Mouse (Mus musculus): Measurements from ENCODE around the gene Kctd19. TPM values are rescaled to one million over a fixed set of nuclear protein-coding genes. Genes with fewer than 3 reads are reported as not detected.

The Kctd19 gene
- polyA plus RNA-seq, 1 experiment: not detected

DNA sequence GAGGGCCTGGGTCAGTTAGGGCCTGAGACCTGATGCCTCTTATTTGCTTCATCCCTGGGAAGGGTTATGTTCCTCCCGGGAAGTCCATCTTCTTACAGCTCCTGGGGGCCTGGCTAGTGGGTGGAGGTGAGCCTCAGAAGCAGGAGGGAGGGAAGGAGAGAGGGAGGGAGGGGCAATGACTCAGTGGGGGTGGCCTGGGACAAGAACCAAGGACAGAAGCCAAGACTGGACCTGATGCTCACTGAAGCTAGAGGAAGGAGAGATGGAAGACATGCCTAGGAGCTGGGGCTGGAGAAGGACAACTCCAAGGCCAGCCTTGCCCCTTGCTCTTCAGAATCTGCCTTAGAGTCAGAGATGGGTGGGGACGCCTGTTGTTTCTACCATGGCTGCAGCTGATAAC is 40.3 kb downstream of the Kctd19 start, which contains the start of gene Plekhg4:
TSS of gene Plekhg4 (plus strand) at position 243 of the 400 bp plus-strand sequence.
- Histone ChIP-seq H3K9me3 (peaks cover 14% of the 10 kb centered on the region), H3K36me3 (replicated peaks; ENCODE audit: low read length) (peaks cover 2% of the 10 kb centered on the region), H3K4me3 (replicated peaks) (no peak within 1 kb of the TSS), H3K4me1 (peaks cover 16% of the 10 kb centered on the region), H3K27me3 (replicated peaks) (peaks cover 92% of the 10 kb centered on the region)
- TF ChIP-seq GATA1 (IDR thresholded peaks at IDR 0.05; ENCODE audit: borderline replicate concordance, low read length) (no peak), FLI1 (IDR thresholded peaks at IDR 0.05; ENCODE audit: low read length) (no peak)

- Histone ChIP-seq H3K4me1 (peaks cover 16% of the 10 kb centered on the region), H3K36me3 (replicated peaks; ENCODE audit: low read length) (peaks cover 2% of the 10 kb centered on the region)
- no peak for TF ChIP-seq FLI1 (IDR thresholded peaks at IDR 0.05; ENCODE audit: low read length)
- no peak for TF ChIP-seq GATA1 (IDR thresholded peaks at IDR 0.05; ENCODE audit: borderline replicate concordance, low read length)
Measured at GRCm38 (mm10) chr8:105372473-105372872, 40.8 kb downstream of the Kctd19 start.

DNA sequence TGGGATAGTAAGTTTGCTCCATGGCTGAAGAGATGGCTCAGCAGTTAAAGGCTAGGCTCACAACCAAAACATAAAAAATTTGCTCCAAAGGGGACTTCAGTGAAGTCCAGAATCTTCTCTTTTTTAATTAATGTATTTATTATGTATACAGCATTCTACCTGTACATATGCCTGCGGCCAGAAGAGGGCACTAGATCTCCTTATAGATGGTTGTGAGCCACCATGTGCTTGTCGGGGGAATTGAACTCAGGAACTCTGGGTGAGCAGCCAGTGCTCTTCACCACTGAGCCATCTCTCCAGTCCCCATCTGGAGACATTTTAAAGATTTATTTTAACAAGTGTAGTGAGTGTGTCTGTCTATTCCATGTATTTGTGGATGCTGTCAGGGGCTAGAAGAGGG is 46.2 kb downstream of the Kctd19 start:
- no peak for TF ChIP-seq GATA1 (IDR thresholded peaks at IDR 0.05; ENCODE audit: borderline replicate concordance, low read length)
- TF ChIP-seq FLI1 (IDR thresholded peaks at IDR 0.05; ENCODE audit: low read length): no peak
- Histone ChIP-seq H3K9me3 (no peaks in the 10 kb centered on the region; the same call in 1 of the 2 replicates), H3K27me3 (replicated peaks) (peaks cover 47% of the 10 kb centered on the region)

More at GRCm38 (mm10) chr8:105372473-105372872, 40.8 kb downstream of the Kctd19 start:
- Histone ChIP-seq H3K4me3 (replicated peaks) (no peak overlapping the region), H3K9me3 (peaks cover 14% of the 10 kb centered on the region), H3K27me3 (replicated peaks) (peaks cover 92% of the 10 kb centered on the region)

DNA sequence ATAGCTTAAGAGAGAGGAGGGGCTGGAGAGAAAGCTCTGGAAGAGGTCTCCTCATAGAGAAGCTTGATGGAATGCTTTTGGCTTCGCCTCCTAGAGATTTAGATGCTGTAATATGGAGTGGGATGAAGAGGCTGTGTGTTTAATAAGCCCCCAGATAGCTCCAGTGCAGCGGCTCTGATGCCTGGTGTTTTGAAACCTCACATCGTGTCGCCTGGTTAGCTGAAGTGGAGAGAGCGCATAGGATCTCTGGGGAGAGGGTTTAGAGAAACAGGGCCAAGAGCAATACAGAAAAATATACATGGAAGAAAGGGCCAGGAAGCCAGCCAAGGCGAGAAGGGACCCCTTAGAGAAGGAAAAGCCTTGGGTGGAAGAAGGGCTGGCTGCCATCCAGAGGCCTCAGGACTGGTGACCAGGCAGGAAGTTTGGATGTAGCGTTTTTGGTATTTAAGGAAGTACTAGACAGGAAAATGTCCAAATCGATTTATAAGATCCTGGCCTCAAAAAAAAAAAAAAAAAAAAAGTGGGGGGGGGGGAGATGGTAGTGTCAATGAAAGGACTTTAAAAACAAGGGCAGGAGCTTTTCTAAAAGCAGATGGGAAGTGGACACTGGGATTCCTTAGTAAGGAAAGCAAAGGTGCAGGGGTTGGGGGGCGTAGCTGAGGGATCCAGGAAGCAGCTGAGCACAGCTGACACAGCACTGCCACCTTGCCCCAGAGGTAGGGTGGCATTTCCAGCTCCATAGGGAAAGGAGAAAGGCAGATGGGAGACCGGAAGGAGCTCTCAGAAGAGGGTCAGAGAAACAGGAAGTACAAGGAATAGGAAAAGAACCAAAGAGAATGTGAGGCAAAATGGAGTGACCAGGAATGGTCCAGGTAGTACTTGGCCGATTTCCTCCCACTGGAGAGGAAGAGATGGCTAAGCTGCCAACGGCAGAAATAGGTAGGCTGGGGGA is 51.3 kb downstream of the Kctd19 start:
- H3K4me1 ChIP-seq: peaks cover 32% of the 10 kb centered on the region
- no peak for TF ChIP-seq FLI1 (IDR thresholded peaks at IDR 0.05; ENCODE audit: low read length)
- no peak for TF ChIP-seq GATA1 (IDR thresholded peaks at IDR 0.05; ENCODE audit: borderline replicate concordance, low read length)
- no peak overlapping the region for H3K4me3 ChIP-seq (replicated peaks)
- H3K9me3 ChIP-seq: no peaks in the 10 kb centered on the region
- peaks cover 19% of the 10 kb centered on the region for H3K27me3 ChIP-seq (replicated peaks)
- peaks cover 2% of the 10 kb centered on the region for H3K36me3 ChIP-seq (replicated peaks; ENCODE audit: low read length)

More for the DNA sequence above, 46.2 kb downstream of the Kctd19 start:
- no peak overlapping the region for H3K4me3 ChIP-seq (replicated peaks)
- peaks cover 18% of the 10 kb centered on the region for H3K4me1 ChIP-seq
- H3K36me3 ChIP-seq (replicated peaks; ENCODE audit: low read length): peaks cover 2% of the 10 kb centered on the region

- H3K9me3 ChIP-seq: no peaks in the 10 kb centered on the region
- TF ChIP-seq FLI1 (IDR thresholded peaks at IDR 0.05; ENCODE audit: low read length): no peak
- no peak for TF ChIP-seq GATA1 (IDR thresholded peaks at IDR 0.05; ENCODE audit: borderline replicate concordance, low read length)
- H3K27me3 ChIP-seq (replicated peaks): peaks cover 27% of the 10 kb centered on the region
- H3K36me3 ChIP-seq (replicated peaks; ENCODE audit: low read length): peaks cover 13% of the 10 kb centered on the region
- H3K4me1 ChIP-seq: peaks cover 50% of the 10 kb centered on the region
- H3K4me3 ChIP-seq (replicated peaks): no peak overlapping the region
Measured at GRCm38 (mm10) chr8:105359646-105360045, 53.7 kb downstream of the Kctd19 start.

GRCm38 (mm10) chr8:105359208-105359607 is 54.1 kb downstream of the Kctd19 start:
- no peaks in the 10 kb centered on the region for H3K9me3 ChIP-seq
- H3K27me3 ChIP-seq (replicated peaks): peaks cover 23% of the 10 kb centered on the region
- H3K36me3 ChIP-seq (replicated peaks; ENCODE audit: low read length): peaks cover 13% of the 10 kb centered on the region
- peak overlapping the region; percentile 15 for H3K4me3 ChIP-seq (replicated peaks)
- peaks cover 54% of the 10 kb centered on the region for H3K4me1 ChIP-seq
- TF ChIP-seq GATA1 (IDR thresholded peaks at IDR 0.05; ENCODE audit: borderline replicate concordance, low read length) (no peak), FLI1 (IDR thresholded peaks at IDR 0.05; ENCODE audit: low read length) (no peak)

GRCm38 (mm10) chr8:105356681-105357080 is 56.6 kb downstream of the Kctd19 start:
- TF ChIP-seq FLI1 (IDR thresholded peaks at IDR 0.05; ENCODE audit: low read length) (no peak), GATA1 (IDR thresholded peaks at IDR 0.05; ENCODE audit: borderline replicate concordance, low read length) (no peak)

DNA sequence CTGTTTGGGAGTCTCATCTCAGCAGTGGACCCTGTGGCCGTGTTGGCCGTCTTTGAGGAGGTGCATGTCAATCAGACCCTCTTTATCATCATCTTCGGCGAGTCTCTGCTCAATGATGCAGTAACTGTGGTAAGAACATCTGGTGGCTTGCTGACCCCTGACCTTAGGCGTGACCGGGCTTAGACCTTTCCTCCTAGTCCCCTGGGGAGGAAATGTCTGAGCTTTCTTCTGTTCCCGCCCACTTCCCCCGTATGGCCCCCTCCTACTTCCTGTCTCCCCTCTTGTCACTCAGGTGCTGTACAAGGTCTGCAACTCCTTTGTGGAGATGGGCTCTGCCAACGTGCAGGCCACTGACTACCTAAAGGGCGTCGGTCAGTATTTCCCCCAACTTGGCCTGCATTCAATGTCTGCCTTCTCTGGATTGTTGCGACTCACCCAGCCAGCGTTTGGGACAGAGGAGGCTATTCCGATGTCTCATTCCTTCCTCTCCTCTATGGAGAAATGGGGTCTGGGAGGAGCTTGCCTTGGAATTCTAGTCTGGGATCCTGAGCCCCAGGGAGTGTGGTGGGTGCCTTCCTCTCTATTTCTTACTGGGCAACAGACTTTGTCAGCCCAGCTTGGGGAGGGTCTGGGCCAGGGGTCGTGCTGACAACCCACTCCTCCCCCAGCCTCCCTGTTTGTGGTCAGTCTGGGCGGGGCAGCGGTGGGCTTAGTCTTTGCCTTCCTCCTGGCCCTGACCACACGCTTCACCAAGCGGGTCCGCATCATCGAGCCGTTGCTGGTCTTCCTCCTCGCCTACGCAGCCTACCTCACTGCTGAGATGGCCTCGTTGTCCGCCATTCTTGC is 57.9 kb downstream of the Kctd19 start:
- Histone ChIP-seq H3K4me3 (replicated peaks) (peak overlapping the region; percentile 31), H3K27me3 (replicated peaks) (peaks cover 41% of the 10 kb centered on the region)

More at GRCm38 (mm10) chr8:105356681-105357080, 56.6 kb downstream of the Kctd19 start:
- Histone ChIP-seq H3K4me1 (peaks cover 41% of the 10 kb centered on the region), H3K27me3 (replicated peaks) (peaks cover 29% of the 10 kb centered on the region), H3K36me3 (replicated peaks; ENCODE audit: low read length) (peaks cover 13% of the 10 kb centered on the region), H3K4me3 (replicated peaks) (no peak overlapping the region), H3K9me3 (no peaks in the 10 kb centered on the region)

GRCm38 (mm10) chr8:105354549-105354948 is 58.8 kb downstream of the Kctd19 start:
- H3K27me3 ChIP-seq (replicated peaks): peaks cover 49% of the 10 kb centered on the region
- TF ChIP-seq GATA1 (IDR thresholded peaks at IDR 0.05; ENCODE audit: borderline replicate concordance, low read length) (no peak), FLI1 (IDR thresholded peaks at IDR 0.05; ENCODE audit: low read length) (no peak)

More for the DNA sequence above, 57.9 kb downstream of the Kctd19 start:
- no peak for TF ChIP-seq GATA1 (IDR thresholded peaks at IDR 0.05; ENCODE audit: borderline replicate concordance, low read length)
- TF ChIP-seq FLI1 (IDR thresholded peaks at IDR 0.05; ENCODE audit: low read length): no peak
- Histone ChIP-seq H3K4me1 (peaks cover 42% of the 10 kb centered on the region), H3K9me3 (no peaks in the 10 kb centered on the region), H3K36me3 (replicated peaks; ENCODE audit: low read length) (peaks cover 13% of the 10 kb centered on the region)

More at GRCm38 (mm10) chr8:105354549-105354948, 58.8 kb downstream of the Kctd19 start:
- Histone ChIP-seq H3K4me1 (peaks cover 48% of the 10 kb centered on the region), H3K9me3 (no peaks in the 10 kb centered on the region), H3K36me3 (replicated peaks; ENCODE audit: low read length) (peaks cover 13% of the 10 kb centered on the region), H3K4me3 (replicated peaks) (no peak overlapping the region)
